Mouse (Mus musculus): Measurements from ENCODE around the gene Ccdc54.
A peak's percentile ranks its signal among the peaks of the same experiment; 100 is the strongest.

GRCm38 (mm10) chr16:50542554-50543333 is 48.2 kb downstream of the Ccdc54 start:
- TF ChIP-seq ZNF384 (IDR thresholded peaks at IDR 0.05; ENCODE audit: low read depth, low read length) (peak; percentile 93), CHD2 (IDR thresholded peaks at IDR 0.05; ENCODE audit: low read depth, low read length) (no peak), ZC3H11A (IDR thresholded peaks at IDR 0.05; ENCODE audit: borderline replicate concordance, low read depth, low read length) (0 out of 2 replicates have a peak, but pooled peaks have one; percentile 6)
